Mouse (Mus musculus): ENCODE measurements around the gene Elf1. TPM values are rescaled to one million over a fixed set of nuclear protein-coding genes. Genes with fewer than 3 reads are reported as not detected.
A peak's percentile ranks its signal among the peaks of the same experiment; 100 is the strongest.

Gene Elf1
- total and polyA plus RNA-seq, 3 experiments: 21.5 to 43.1 (median 24.2) TPM

GRCm38 (mm10) chr14:79521471-79522117 lies 40.6 kb downstream of the Elf1 start:
- TF ChIP-seq MXI1 (IDR thresholded peaks at IDR 0.05; ENCODE audit: low read depth, low read length): no peak
- TF ChIP-seq HCFC1 (IDR thresholded peaks at IDR 0.05; ENCODE audit: low read depth, low read length): peak; percentile 61
- TF ChIP-seq RCOR1 (IDR thresholded peaks at IDR 0.05; ENCODE audit: low read depth, low read length): peak; percentile 14; the same call in 1 of the 2 replicates
- TF ChIP-seq SMC3 (IDR thresholded peaks at IDR 0.05; ENCODE audit: low read depth, low read length): no peak
- TF ChIP-seq TBP (IDR thresholded peaks at IDR 0.05; ENCODE audit: low read depth, low read length): peak; percentile 83
- peak; percentile 68 for TF ChIP-seq ZMIZ1 (IDR thresholded peaks at IDR 0.05; ENCODE audit: low read depth, low read length)
- peak; percentile 97 for TF ChIP-seq MYB (IDR thresholded peaks at IDR 0.05; ENCODE audit: low read depth, low read length)
- peak; percentile 55 for TF ChIP-seq TAL1 (IDR thresholded peaks at IDR 0.05; ENCODE audit: low read length)
- no peak for TF ChIP-seq NRF1 (IDR thresholded peaks at IDR 0.05; ENCODE audit: insufficient read depth, low read depth, low read length, poor library complexity, severe bottlenecking)
- peak; percentile 99 to 100 for TF ChIP-seq EP300 (IDR thresholded peaks at IDR 0.05; ENCODE audit: low read depth in 1 of 2, low read length in 2 of 2)
- peak; percentile 31 for TF ChIP-seq NELFE (IDR thresholded peaks at IDR 0.05; ENCODE audit: low read depth, low read length)
- peak; percentile 59; the same call in 1 of the 2 replicates for TF ChIP-seq BHLHE40 (IDR thresholded peaks at IDR 0.05; ENCODE audit: borderline replicate concordance, low read depth, low read length)
- TF ChIP-seq ELF1 (IDR thresholded peaks at IDR 0.05; ENCODE audit: low read depth, low read length): peak; percentile 41
- peak; percentile 96 for TF ChIP-seq ETS1 (IDR thresholded peaks at IDR 0.05; ENCODE audit: low read depth, low read length)
- no peak for TF ChIP-seq USF1 (IDR thresholded peaks at IDR 0.05; ENCODE audit: low read depth, low read length)
- TF ChIP-seq MEF2A (IDR thresholded peaks at IDR 0.05; ENCODE audit: extremely low read depth, insufficient replicate concordance, low read depth, low read length, poor library complexity, severe bottlenecking): peak; percentile 91
- TF ChIP-seq MYC (IDR thresholded peaks at IDR 0.05; ENCODE audit: low read depth, low read length): peak; percentile 85; the same call in 1 of the 2 replicates
- peak; percentile 94 for TF ChIP-seq GATA1 (IDR thresholded peaks at IDR 0.05; ENCODE audit: low read depth, low read length)
- TF ChIP-seq JUND (IDR thresholded peaks at IDR 0.05; ENCODE audit: low read depth, low read length): peak; percentile 29; the same call in 1 of the 2 replicates
- peak; percentile 91 for TF ChIP-seq SIN3A (IDR thresholded peaks at IDR 0.05; ENCODE audit: low read length)
- TF ChIP-seq TCF12 (IDR thresholded peaks at IDR 0.05; ENCODE audit: low read depth, low read length): peak; percentile 90
- peaks cover 76% of the 10 kb centered on the region for H3K79me2 ChIP-seq (ENCODE audit: control insufficient read depth, insufficient read depth, low read length, poor library complexity)
- H3K27ac ChIP-seq (ENCODE audit: control insufficient read depth, low read depth, low read length): peak overlapping the region; percentile 100
- peak; percentile 86 for DNase-seq (ENCODE audit: low read depth, low spot score)
- peak overlapping the region; percentile 75 for H3K9ac ChIP-seq (ENCODE audit: control insufficient read depth, low read depth, low read length, poor library complexity, severe bottlenecking)
- H3K36me3 ChIP-seq (ENCODE audit: control insufficient read depth in 1 of 2, insufficient read depth in 2 of 2, low read length in 2 of 2): peaks cover 0 to 51% of the 10 kb centered on the region in 2 experiments; a peak in 2 of 4 replicates
- H3K9me3 ChIP-seq (replicated peaks; ENCODE audit: insufficient read depth, low read length): no peaks in the 10 kb centered on the region
- H3K4me1 ChIP-seq (ENCODE audit: control insufficient read depth in 1 of 2, insufficient read depth in 2 of 2, low read length in 2 of 2): peaks cover 30 to 32% of the 10 kb centered on the region in 2 experiments
- no peaks in the 10 kb centered on the region for H3K27me3 ChIP-seq (ENCODE audit: control insufficient read depth in 1 of 2, insufficient read depth in 2 of 2, low read length in 2 of 2)
- H3K4me3 ChIP-seq (ENCODE audit: control insufficient read depth in 1 of 2, insufficient read depth in 1 of 2, low read depth in 2 of 2, low read length in 2 of 2): peak overlapping the region; percentile 35 to 37

Data from MEL (cell line).